Mouse (Mus musculus) heart, embryonic 12.5 days (tissue): ENCODE results near the gene Itsn1. TPM values are rescaled to one million over a fixed set of nuclear protein-coding genes. Genes with fewer than 3 reads are reported as not detected.
A peak's percentile ranks its signal among the peaks of the same experiment; 100 is the strongest.

Experiments used
- ATAC-seq: fragments of 200-750 bp; cut with Nextera tagmentation; 2 replicates; pipeline ENCODE4 v1.8.0; 2017; ENCODE audit warnings: moderate TSS enrichment, moderate library complexity; ENCODE audit not compliant: insufficient number of reproducible peaks, low FRiP score
- H3K27ac ChIP-seq: fragments of 300-500 bp; sonication (generic); 2 replicates; pipeline ENCODE4 v1.5.1; 2016; ENCODE audit warnings: mild to moderate bottlenecking, moderate library complexity; ENCODE audit not compliant: poor library complexity, severe bottlenecking
- H3K27me3 ChIP-seq: fragments of 300-500 bp; sonication (generic); replicated peaks from 2 replicates; pipeline ENCODE4 v1.6.1; 2016; ENCODE audit warnings: mild to moderate bottlenecking, moderate library complexity
- H3K36me3 ChIP-seq: fragments of 300-500 bp; sonication (generic); 2 replicates; pipeline ENCODE4 v1.6.1; 2016; ENCODE audit warnings: mild to moderate bottlenecking, moderate library complexity
- H3K4me1 ChIP-seq: fragments of 300-500 bp; sonication (generic); replicated peaks from 2 replicates; pipeline ENCODE4 v1.6.1; 2016; ENCODE audit warnings: mild to moderate bottlenecking
- H3K4me2 ChIP-seq: fragments of 300-500 bp; sonication (generic); 2 replicates; pipeline ENCODE4 v1.6.1; 2016; ENCODE audit warnings: mild to moderate bottlenecking, moderate library complexity
- H3K4me3 ChIP-seq: fragments of 300-500 bp; sonication (generic); 2 replicates; pipeline ENCODE4 v1.5.1; 2016; ENCODE audit warnings: mild to moderate bottlenecking
- H3K9ac ChIP-seq: fragments of 300-500 bp; sonication (generic); 2 replicates; pipeline ENCODE4 v1.6.1; 2016; ENCODE audit warnings: mild to moderate bottlenecking, moderate library complexity
- H3K9me3 ChIP-seq: fragments of 300-500 bp; sonication (generic); replicated peaks from 2 replicates; pipeline ENCODE4 v1.6.1; 2016; ENCODE audit warnings: mild to moderate bottlenecking, moderate library complexity
- WGBS: fragments of 180-500 bp; shearing (Covaris S2); methylation state at CpG from one replicate; pipeline ENCODE4 v1.1.7; 2016; 5-methylcytosine and 5-hydroxymethylcytosine counted together
- polyA plus RNA-seq: library from polyadenylated mRNA; unstranded; fragments of >200 nt; fragmentation: Nextera tagmentation; extraction: Ambion mirVana; gene quantifications from 2 replicates; pipeline ENCODE4 v1.2.1, GENCODE M21; 2016

Gene Itsn1
- 29.7 and 31.2 TPM in 2 replicates for polyA plus RNA-seq

DNA sequence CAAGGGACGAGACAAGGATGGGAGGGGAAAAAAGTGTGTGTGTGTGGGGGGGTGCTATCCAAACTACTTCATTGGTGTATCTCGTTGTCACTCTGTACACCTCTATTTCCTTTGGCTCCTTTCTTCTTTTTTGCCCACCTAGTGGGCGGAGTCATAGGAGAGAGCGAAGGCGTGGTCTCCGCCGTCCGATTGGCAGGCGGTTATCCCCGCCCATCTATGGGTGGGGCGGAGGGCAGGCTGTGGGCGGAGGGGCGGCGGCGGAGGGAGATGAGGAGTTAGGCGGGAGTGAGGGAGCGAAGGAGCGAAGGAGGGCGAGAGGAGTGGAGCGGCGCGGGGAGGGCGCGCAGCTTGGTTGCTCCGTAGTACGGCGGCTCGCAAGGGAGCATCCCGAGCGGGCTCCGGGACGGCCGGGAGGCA, at the start of gene Itsn1:
Gene Itsn1 (plus strand): TSS at position 216 of the 417 bp plus-strand sequence.
- H3K9me3 ChIP-seq: no peaks in the 10 kb centered on the region
- 1% methylated on average over 22 of the region's 33 CpGs for WGBS
- H3K27me3 ChIP-seq: no peaks in the 10 kb centered on the region
- H3K4me3 ChIP-seq: peak within 1 kb of the TSS; percentile 85
- H3K9ac ChIP-seq: peak within 1 kb of the TSS; percentile 92
- ATAC-seq: peak; percentile 91
- H3K36me3 ChIP-seq: peaks cover 11% of the 10 kb centered on the region
- H3K4me1 ChIP-seq: peaks cover 24% of the 10 kb centered on the region
- peak within 1 kb of the TSS; percentile 94 for H3K27ac ChIP-seq
- H3K4me2 ChIP-seq: peak within 1 kb of the TSS; percentile 81

- Histone ChIP-seq H3K36me3 (peaks cover 80% of the 10 kb centered on the region), H3K4me1 (no peaks in the 10 kb centered on the region), H3K9ac (no peak overlapping the region), H3K27me3 (no peaks in the 10 kb centered on the region), H3K4me3 (no peak overlapping the region), H3K27ac (no peak overlapping the region), H3K9me3 (no peaks in the 10 kb centered on the region), H3K4me2 (no peak overlapping the region)
- 81% methylated on average over 5 of the region's 5 CpGs for WGBS
- no peak for ATAC-seq
These were observed 48.4 kb upstream of the Itsn1 start for GRCm38 (mm10) chr16:91680656-91681055.

DNA sequence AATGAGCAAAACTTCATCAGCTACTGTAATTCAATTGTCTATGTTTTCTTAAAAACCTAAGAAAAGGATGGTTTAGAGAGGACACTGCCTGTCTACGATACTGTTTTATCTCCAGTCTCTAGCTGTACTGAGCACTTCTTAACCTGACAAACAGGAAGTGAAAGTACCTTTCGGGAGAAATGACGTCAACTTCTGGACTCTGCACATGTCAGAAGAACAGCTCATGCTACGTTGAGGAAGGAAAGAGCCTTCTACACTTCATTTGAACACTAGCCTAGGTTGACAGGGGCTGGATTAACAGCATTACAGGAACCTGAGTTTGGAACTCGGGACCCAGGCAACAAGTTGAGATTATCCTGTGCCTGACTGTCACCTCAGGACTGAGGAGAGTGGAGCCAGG, 43.6 kb upstream of the Itsn1 start:
- Histone ChIP-seq H3K27ac (no peak overlapping the region), H3K4me3 (no peak overlapping the region), H3K27me3 (no peaks in the 10 kb centered on the region), H3K4me2 (no peak overlapping the region), H3K36me3 (peaks cover 48% of the 10 kb centered on the region), H3K9ac (no peak overlapping the region), H3K9me3 (no peaks in the 10 kb centered on the region), H3K4me1 (peaks cover 18% of the 10 kb centered on the region)
- ATAC-seq: no peak
- WGBS: 74% methylated on average over 5 of the region's 5 CpGs

DNA sequence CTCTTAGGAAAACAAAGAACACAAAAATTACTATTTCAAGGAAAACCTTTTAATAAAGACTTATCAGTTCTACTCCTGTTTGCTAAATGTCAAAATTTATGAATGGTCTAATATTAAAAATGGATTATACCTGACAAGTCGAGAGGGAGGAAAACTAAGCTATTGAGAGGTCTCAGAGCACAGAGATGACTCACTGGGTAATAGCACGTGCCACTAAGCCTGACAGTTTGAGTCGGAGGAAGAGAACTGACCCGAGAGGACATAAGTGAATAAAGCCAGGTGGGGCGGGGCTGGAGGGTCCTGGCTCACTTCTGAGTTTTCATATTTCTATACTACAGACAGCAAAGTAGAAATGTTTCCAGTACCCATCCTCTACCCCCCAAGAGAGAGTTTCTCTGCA, 42.7 kb upstream of the Itsn1 start:
- Histone ChIP-seq H3K4me1 (peaks cover 18% of the 10 kb centered on the region), H3K4me3 (no peak overlapping the region), H3K27ac (no peak overlapping the region), H3K4me2 (no peak overlapping the region), H3K9ac (no peak overlapping the region), H3K27me3 (no peaks in the 10 kb centered on the region), H3K9me3 (no peaks in the 10 kb centered on the region), H3K36me3 (peaks cover 40% of the 10 kb centered on the region)
- ATAC-seq: no peak
- WGBS: 80% methylated on average over 5 of the region's 5 CpGs

- peaks cover 26% of the 10 kb centered on the region for H3K36me3 ChIP-seq
- H3K27me3 ChIP-seq: no peaks in the 10 kb centered on the region
- H3K4me3 ChIP-seq: peak overlapping the region; percentile 81
- H3K9me3 ChIP-seq: no peaks in the 10 kb centered on the region
- WGBS: under 1% methylated on average over 50 of the region's 51 CpGs
- peak overlapping the region; percentile 90 for H3K27ac ChIP-seq
- peaks cover 18% of the 10 kb centered on the region for H3K4me1 ChIP-seq
- peak; percentile 47 for ATAC-seq
- H3K4me2 ChIP-seq: peak overlapping the region; percentile 91
- peak overlapping the region; percentile 90 for H3K9ac ChIP-seq
These were observed 41.0 kb upstream of the Itsn1 start for GRCm38 (mm10) chr16:91688023-91688618.

GRCm38 (mm10) chr16:91688619-91689334, 40.3 kb upstream of the Itsn1 start, which contains the start of gene Donson:
Gene Donson, minus strand, starts transcription at chr16:91688770.
- Histone ChIP-seq H3K36me3 (peaks cover 27% of the 10 kb centered on the region), H3K9me3 (no peaks in the 10 kb centered on the region), H3K27me3 (no peaks in the 10 kb centered on the region), H3K27ac (peak within 1 kb of the TSS; percentile 90), H3K9ac (peak within 1 kb of the TSS; percentile 90), H3K4me3 (peak within 1 kb of the TSS; percentile 81), H3K4me1 (peaks cover 18% of the 10 kb centered on the region), H3K4me2 (peak within 1 kb of the TSS; percentile 91)
- ATAC-seq: peak; percentile 100
- WGBS: under 1% methylated on average over 71 of the region's 71 CpGs

GRCm38 (mm10) chr16:91689791-91690190, 39.3 kb upstream of the Itsn1 start:
- no peak overlapping the region for H3K27ac ChIP-seq
- no peaks in the 10 kb centered on the region for H3K27me3 ChIP-seq
- H3K9ac ChIP-seq: 0 out of 2 replicates have a peak overlapping the region, but pooled peaks have one; percentile 25
- peaks cover 22% of the 10 kb centered on the region for H3K36me3 ChIP-seq
- WGBS: 32% methylated on average over 7 of the region's 7 CpGs
- no peaks in the 10 kb centered on the region for H3K9me3 ChIP-seq
- no peak for ATAC-seq
- H3K4me2 ChIP-seq: peak overlapping the region; percentile 29; the same call in 1 of the 2 replicates
- peaks cover 18% of the 10 kb centered on the region for H3K4me1 ChIP-seq
- H3K4me3 ChIP-seq: no peak overlapping the region

GRCm38 (mm10) chr16:91694455-91695084, 34.5 kb upstream of the Itsn1 start:
- Histone ChIP-seq H3K36me3 (peaks cover 43% of the 10 kb centered on the region), H3K27ac (no peak overlapping the region), H3K4me1 (peaks cover 6% of the 10 kb centered on the region; the same call in 1 of the 2 replicates), H3K9me3 (no peaks in the 10 kb centered on the region), H3K4me2 (no peak overlapping the region), H3K4me3 (no peak overlapping the region), H3K9ac (no peak overlapping the region), H3K27me3 (no peaks in the 10 kb centered on the region)
- 30% methylated on average over 14 of the region's 14 CpGs for WGBS
- ATAC-seq: peak; percentile 81

DNA sequence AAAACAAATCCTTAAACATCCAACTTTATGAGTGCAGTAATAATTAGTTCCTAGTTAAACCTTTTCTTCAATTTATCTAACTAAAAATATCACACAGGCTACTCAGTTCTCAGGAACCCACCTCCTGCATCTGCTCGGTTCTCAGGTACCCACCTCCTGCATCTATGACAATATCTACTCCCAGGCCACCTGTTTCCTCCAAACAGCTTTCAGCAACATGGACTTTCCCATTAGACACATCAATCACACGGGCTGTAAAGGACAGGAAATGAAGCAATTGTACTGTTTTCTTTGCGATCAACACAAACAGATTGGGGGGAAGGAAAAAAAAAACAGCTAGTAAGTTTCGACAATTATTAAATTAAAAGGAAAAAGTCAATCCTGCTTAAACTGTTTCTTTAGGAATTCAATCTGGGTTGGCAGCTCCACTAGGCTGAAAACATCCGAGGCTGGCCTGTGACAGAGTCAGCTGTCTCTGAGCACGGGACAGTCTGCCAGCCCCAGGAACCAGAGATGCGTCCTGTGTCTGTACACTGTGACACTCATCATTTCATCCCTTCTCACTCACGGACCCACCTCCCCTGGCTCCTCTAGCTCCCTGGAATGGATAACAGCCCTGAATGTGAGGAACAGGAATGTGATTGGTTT, 33.8 kb upstream of the Itsn1 start:
- Histone ChIP-seq H3K9ac (no peak overlapping the region), H3K36me3 (peaks cover 46% of the 10 kb centered on the region), H3K27me3 (no peaks in the 10 kb centered on the region), H3K4me2 (no peak overlapping the region), H3K27ac (no peak overlapping the region), H3K4me1 (no peaks in the 10 kb centered on the region; the same call in 1 of the 2 replicates), H3K4me3 (no peak overlapping the region), H3K9me3 (no peaks in the 10 kb centered on the region)
- WGBS: 51% methylated on average over 8 of the region's 8 CpGs
- no peak for ATAC-seq

GRCm38 (mm10) chr16:91698995-91699394, 30.1 kb upstream of the Itsn1 start:
- ATAC-seq: no peak
- H3K27me3 ChIP-seq: no peaks in the 10 kb centered on the region
- no peaks in the 10 kb centered on the region; the same call in 1 of the 2 replicates for H3K4me1 ChIP-seq
- H3K36me3 ChIP-seq: peaks cover 69% of the 10 kb centered on the region
- 89% methylated on average over 1 of the region's 1 CpGs for WGBS
- H3K4me2 ChIP-seq: no peak overlapping the region
- H3K27ac ChIP-seq: no peak overlapping the region
- no peak overlapping the region for H3K4me3 ChIP-seq
- no peak overlapping the region for H3K9ac ChIP-seq
- H3K9me3 ChIP-seq: no peaks in the 10 kb centered on the region

GRCm38 (mm10) chr16:91701908-91702307, 27.2 kb upstream of the Itsn1 start:
- Histone ChIP-seq H3K27me3 (no peaks in the 10 kb centered on the region), H3K9ac (no peak overlapping the region), H3K4me1 (no peaks in the 10 kb centered on the region), H3K27ac (no peak overlapping the region), H3K36me3 (peaks cover 73% of the 10 kb centered on the region), H3K4me2 (no peak overlapping the region), H3K9me3 (no peaks in the 10 kb centered on the region), H3K4me3 (no peak overlapping the region)
- WGBS: 84% methylated on average over 13 of the region's 13 CpGs
- ATAC-seq: no peak
